ENCODE assay signal across 8 mouse cellular contexts in genomic region chr10:43689161-43689913, GRCm38 (mm10).
DNase-seq lines count a peak whose midpoint lies in the region; ATAC-seq and TF ChIP-seq lines count a peak whose summit lies in the region.

No protein-coding gene starts in this region.

- H3K27me3 ChIP-seq in midbrain, embryonic 12.5 days = peaks cover 7% of the 10 kb centered on the region; the same call in 1 of the 2 replicates
- no peaks in the 10 kb centered on the region for H3K27me3 ChIP-seq in midbrain, embryonic 15.5 days (replicated peaks)
- no peaks in the 10 kb centered on the region for H3K27me3 ChIP-seq in heart, postnatal 0 days (ENCODE audit: control insufficient read depth, insufficient read depth, low read length)

- H3K27ac ChIP-seq in midbrain, embryonic 12.5 days (replicated peaks) = no peak overlapping the region
- no peak overlapping the region for H3K27ac ChIP-seq in midbrain, embryonic 15.5 days
- no peak overlapping the region for H3K27ac ChIP-seq in heart, postnatal 0 days (ENCODE audit: low read depth)

- peaks cover 8% of the 10 kb centered on the region for H3K4me1 ChIP-seq in midbrain, embryonic 12.5 days
- H3K4me1 ChIP-seq in midbrain, embryonic 15.5 days = no peaks in the 10 kb centered on the region
- H3K4me1 ChIP-seq in heart, postnatal 0 days (ENCODE audit: control insufficient read depth, insufficient read depth) = peaks cover 17% of the 10 kb centered on the region

- peak; percentile 93 for DNase-seq in heart, adult 11 months
- no peak for DNase-seq in heart, postnatal 14 days
- no peak for DNase-seq in heart, postnatal 0 days (ENCODE audit: low spot score)
- DNase-seq in yolk sac, embryonic 10.5 days (ENCODE audit: low spot score) = peak; percentile 26
- DNase-seq in retina, embryonic 14.5 days (ENCODE audit: low spot score) = no peak
- DNase-seq in cerebellum, adult 8-10 months = no peak

- no peaks in the 10 kb centered on the region for H3K9me3 ChIP-seq in midbrain, embryonic 12.5 days
- no peaks in the 10 kb centered on the region for H3K9me3 ChIP-seq in midbrain, embryonic 15.5 days
- no peaks in the 10 kb centered on the region for H3K9me3 ChIP-seq in heart, postnatal 0 days (replicated peaks; ENCODE audit: control insufficient read depth, low read length)

- H3K4me3 ChIP-seq in midbrain, embryonic 12.5 days = no peak overlapping the region
- H3K4me3 ChIP-seq in midbrain, embryonic 15.5 days = no peak overlapping the region
- 0 out of 2 replicates have a peak overlapping the region, but pooled peaks have one; percentile 0 for H3K4me3 ChIP-seq in heart, postnatal 0 days (ENCODE audit: low read depth, low read length)

- WGBS in midbrain, embryonic 12.5 days = 10% methylated on average over 10 of the region's 10 CpGs
- WGBS in midbrain, embryonic 15.5 days = 16% methylated on average over 10 of the region's 10 CpGs
- 20% methylated on average over 10 of the region's 10 CpGs for WGBS in heart, postnatal 0 days

- no peak for TF ChIP-seq EP300 in heart, postnatal 0 days (IDR thresholded peaks at IDR 0.05; ENCODE audit: low read depth)

- no peak for ATAC-seq in midbrain, embryonic 12.5 days (ENCODE audit: low FRiP score, low read depth)
- ATAC-seq in midbrain, embryonic 15.5 days (replicated peaks) = no peak
- ATAC-seq in heart, postnatal 0 days (ENCODE audit: insufficient read depth, low read depth) = 0 out of 2 replicates have a peak, but pooled peaks have one; percentile 33

- no peaks in the 10 kb centered on the region for H3K36me3 ChIP-seq in midbrain, embryonic 12.5 days
- H3K36me3 ChIP-seq in midbrain, embryonic 15.5 days (replicated peaks) = no peaks in the 10 kb centered on the region
- H3K36me3 ChIP-seq in heart, postnatal 0 days (replicated peaks; ENCODE audit: control insufficient read depth, insufficient read depth, low read length) = no peaks in the 10 kb centered on the region

- 0 out of 2 replicates have a peak overlapping the region, but pooled peaks have one; percentile 6 for H3K4me2 ChIP-seq in midbrain, embryonic 12.5 days (replicated peaks)
- no peak overlapping the region for H3K4me2 ChIP-seq in midbrain, embryonic 15.5 days
- H3K4me2 ChIP-seq in heart, postnatal 0 days (ENCODE audit: low read depth, low read length) = peak overlapping the region; percentile 46

- no peak overlapping the region for H3K9ac ChIP-seq in midbrain, embryonic 12.5 days (replicated peaks)
- no peak overlapping the region for H3K9ac ChIP-seq in midbrain, embryonic 15.5 days
- peak overlapping the region; percentile 17; the same call in 1 of the 2 replicates for H3K9ac ChIP-seq in heart, postnatal 0 days (replicated peaks; ENCODE audit: low read depth, low read length)

- intact Hi-C loops in heart, postnatal 14 days (cut with DNase I) = no loop called here

- no peak for TF ChIP-seq CTCF in heart, postnatal 0 days (IDR thresholded peaks at IDR 0.05; ENCODE audit: low read depth)

Comparison
In these comparisons a context has a peak if more than half of its experiments do, and no peak if none do; other contexts are left out.
1. DNase-seq: peak in heart, adult 11 months (single experiment) and yolk sac, embryonic 10.5 days (single experiment); none in heart, postnatal 14 days (0 of 2), heart, postnatal 0 days (single experiment), retina, embryonic 14.5 days (single experiment) and cerebellum, adult 8-10 months (single experiment).